Mouse (Mus musculus): ENCODE data around the gene Erc2. TPM values are rescaled to one million over a fixed set of nuclear protein-coding genes. Genes with fewer than 3 reads are reported as not detected.
A peak's percentile ranks its signal among the peaks of the same experiment; 100 is the strongest.

Erc2 gene
- total RNA-seq, 2 experiments from 2014 or later: 253 to 265 TPM

- peak in 1 of 2 experiments; percentile 34 for DNase-seq (ENCODE audit: extremely low spot score in 1 of 2, low spot score in 2 of 2)
- intact Hi-C loops (cut with DNase I): loop anchor here (5.0 kb wide), 1 partner anchor 417 kb away; no protein-coding TSS in a partner anchor
These were observed 467.6 kb downstream of the Erc2 start for GRCm38 (mm10) chr14:28089636-28090443.

- intact Hi-C loops (cut with DNase I): loop anchor here (5.0 kb wide), 1 partner anchor 416 kb away; no protein-coding TSS in a partner anchor
- no peak for DNase-seq (ENCODE audit: extremely low spot score in 1 of 2, low spot score in 2 of 2)
These were observed 469.1 kb downstream of the Erc2 start for GRCm38 (mm10) chr14:28091367-28091766.

GRCm38 (mm10) chr14:28093214-28093613, 471.0 kb downstream of the Erc2 start:
- intact Hi-C loops (cut with DNase I): loop anchor here (5.0 kb wide), 1 partner anchor 414 kb away; no protein-coding TSS in a partner anchor
- DNase-seq (ENCODE audit: extremely low spot score in 1 of 2, low spot score in 2 of 2): no peak

GRCm38 (mm10) chr14:28093913-28094312, 471.7 kb downstream of the Erc2 start:
- intact Hi-C loops (cut with DNase I): loop anchor here (5.0 kb wide), 1 partner anchor 413 kb away; no protein-coding TSS in a partner anchor
- DNase-seq (ENCODE audit: extremely low spot score in 1 of 2, low spot score in 2 of 2): no peak

- DNase-seq (ENCODE audit: extremely low spot score in 1 of 2, low spot score in 2 of 2): no peak
- intact Hi-C loops (cut with DNase I): no loop called here
These were observed 476.9 kb downstream of the Erc2 start for GRCm38 (mm10) chr14:28099084-28099483.

GRCm38 (mm10) chr14:28113121-28113520, 490.9 kb downstream of the Erc2 start:
- intact Hi-C loops (cut with DNase I): no loop called here
- DNase-seq (ENCODE audit: extremely low spot score in 1 of 2, low spot score in 2 of 2): no peak

GRCm38 (mm10) chr14:28120851-28121250, 498.6 kb downstream of the Erc2 start:
- no peak for DNase-seq (ENCODE audit: extremely low spot score in 1 of 2, low spot score in 2 of 2)
- intact Hi-C loops (cut with DNase I): no loop called here

GRCm38 (mm10) chr14:28126842-28127241, 504.6 kb downstream of the Erc2 start:
- DNase-seq (ENCODE audit: extremely low spot score in 1 of 2, low spot score in 2 of 2): no peak
- intact Hi-C loops (cut with DNase I): no loop called here

- intact Hi-C loops (cut with DNase I): no loop called here
- no peak for DNase-seq (ENCODE audit: extremely low spot score in 1 of 2, low spot score in 2 of 2)
These were observed 506.8 kb downstream of the Erc2 start for GRCm38 (mm10) chr14:28128999-28129398.

GRCm38 (mm10) chr14:28143998-28144397, 521.8 kb downstream of the Erc2 start:
- no peak for DNase-seq (ENCODE audit: extremely low spot score in 1 of 2, low spot score in 2 of 2)
- intact Hi-C loops (cut with DNase I): no loop called here

GRCm38 (mm10) chr14:28147201-28147600, 525.0 kb downstream of the Erc2 start:
- DNase-seq (ENCODE audit: extremely low spot score in 1 of 2, low spot score in 2 of 2): no peak
- intact Hi-C loops (cut with DNase I): no loop called here

- no peak for DNase-seq (ENCODE audit: extremely low spot score in 1 of 2, low spot score in 2 of 2)
These were observed 528.7 kb downstream of the Erc2 start for GRCm38 (mm10) chr14:28150942-28151341.

GRCm38 (mm10) chr14:28155706-28156105, 533.5 kb downstream of the Erc2 start:
- peak; percentile 17 to 34 for DNase-seq (ENCODE audit: extremely low spot score in 1 of 2, low spot score in 2 of 2)

More at GRCm38 (mm10) chr14:28150942-28151341, 528.7 kb downstream of the Erc2 start:
- intact Hi-C loops (cut with DNase I): no loop called here

GRCm38 (mm10) chr14:28160852-28161251, 538.6 kb downstream of the Erc2 start:
- DNase-seq (ENCODE audit: extremely low spot score in 1 of 2, low spot score in 2 of 2): no peak
- intact Hi-C loops (cut with DNase I): no loop called here

More at GRCm38 (mm10) chr14:28155706-28156105, 533.5 kb downstream of the Erc2 start:
- intact Hi-C loops (cut with DNase I): no loop called here

GRCm38 (mm10) chr14:28164642-28165408, 542.6 kb downstream of the Erc2 start:
- intact Hi-C loops (cut with DNase I): no loop called here
- DNase-seq (ENCODE audit: extremely low spot score in 1 of 2, low spot score in 2 of 2): peak; percentile 34 to 52

GRCm38 (mm10) chr14:28165621-28166211, 543.5 kb downstream of the Erc2 start:
- no peak for DNase-seq (ENCODE audit: extremely low spot score in 1 of 2, low spot score in 2 of 2)
- intact Hi-C loops (cut with DNase I): no loop called here

GRCm38 (mm10) chr14:28170711-28171110, 548.5 kb downstream of the Erc2 start:
- no peak for DNase-seq (ENCODE audit: extremely low spot score in 1 of 2, low spot score in 2 of 2)
- intact Hi-C loops (cut with DNase I): no loop called here

- intact Hi-C loops (cut with DNase I): no loop called here
These were observed 549.1 kb downstream of the Erc2 start for GRCm38 (mm10) chr14:28171364-28171763.

GRCm38 (mm10) chr14:28173736-28174135, 551.5 kb downstream of the Erc2 start:
- DNase-seq (ENCODE audit: extremely low spot score in 1 of 2, low spot score in 2 of 2): no peak
- intact Hi-C loops (cut with DNase I): no loop called here

More at GRCm38 (mm10) chr14:28171364-28171763, 549.1 kb downstream of the Erc2 start:
- no peak for DNase-seq (ENCODE audit: extremely low spot score in 1 of 2, low spot score in 2 of 2)
